Mouse (Mus musculus): ENCODE measurements around the gene Hils1.
"Not testable (repeated sequence)": the region's sequence is repeated elsewhere in the genome, so short reads cannot be mapped to it uniquely, and the experiment has no call there.

The Hils1 gene

GRCm38 (mm10) chr11:94945236-94945635 lies 22.2 kb upstream of the Hils1 start:
- in situ Hi-C loops (cut with MboI; ENCODE audit: low sequenced_read_pairs) = no loop called here

GRCm38 (mm10) chr11:94952169-94952568 lies 15.2 kb upstream of the Hils1 start:
- in situ Hi-C loops (cut with MboI; ENCODE audit: low sequenced_read_pairs) = no loop called here

DNA sequence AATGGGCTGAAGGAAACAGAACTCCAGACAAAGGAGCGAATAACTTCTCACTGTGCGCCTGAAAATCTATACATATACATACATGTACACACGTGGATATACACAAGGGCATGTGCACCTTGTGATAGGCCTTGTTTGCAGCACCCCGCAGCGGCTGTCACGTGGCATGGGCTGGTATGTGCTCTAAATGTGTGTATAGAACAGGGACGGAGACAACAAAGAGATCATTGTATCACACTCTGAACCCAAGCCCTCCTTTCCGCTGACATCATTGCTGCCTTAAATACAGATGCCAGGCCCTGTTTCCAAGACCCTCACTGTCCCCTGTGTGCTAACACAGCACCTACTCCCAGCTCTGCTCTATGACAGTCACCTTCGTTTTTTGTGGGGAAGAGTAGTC lies 12.3 kb upstream of the Hils1 start:
- in situ Hi-C loops (cut with MboI; ENCODE audit: low sequenced_read_pairs) = no loop called here

GRCm38 (mm10) chr11:94957693-94958064 lies 9.7 kb upstream of the Hils1 start:
- in situ Hi-C loops (cut with MboI; ENCODE audit: low sequenced_read_pairs) = no loop called here

DNA sequence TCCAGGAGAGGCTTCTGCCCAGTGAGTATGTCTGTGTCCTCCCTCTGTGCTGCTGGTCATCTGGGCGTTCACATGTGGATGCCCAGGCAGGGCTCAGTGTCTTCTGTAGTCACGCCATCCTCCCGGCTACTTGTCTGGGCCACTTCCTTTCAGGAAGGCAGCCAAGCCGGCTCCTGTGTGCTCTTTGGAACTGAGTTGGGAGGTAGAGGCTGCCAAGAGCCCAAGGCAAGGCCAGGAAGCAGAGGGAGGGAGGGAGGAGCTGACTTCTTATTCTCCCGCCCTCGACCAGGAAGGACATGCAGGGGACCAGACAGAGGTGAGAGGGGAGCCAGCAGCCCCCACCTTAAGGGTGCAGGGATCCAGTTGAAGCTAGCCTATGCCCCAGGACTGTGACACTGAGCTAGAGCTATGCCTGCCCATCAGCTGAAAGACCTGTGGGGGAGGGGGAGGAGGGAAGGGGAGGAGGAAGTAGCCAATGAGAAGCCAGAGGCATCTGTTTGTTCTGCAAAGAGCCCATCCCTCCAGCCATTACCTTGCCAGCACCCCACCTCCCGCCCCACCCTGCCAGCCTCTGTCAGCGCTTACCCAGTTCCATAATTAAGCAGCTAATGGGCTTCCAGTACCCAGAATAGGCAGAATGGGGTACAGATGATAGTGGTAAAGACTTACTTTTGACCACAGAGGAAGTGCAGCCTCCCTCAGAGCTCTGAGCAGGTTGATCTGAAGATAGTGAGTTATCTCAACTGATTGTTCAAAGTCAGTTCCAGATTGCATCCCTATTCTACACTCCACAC lies 9.1 kb upstream of the Hils1 start:
- in situ Hi-C loops (cut with MboI; ENCODE audit: low sequenced_read_pairs) = no loop called here

GRCm38 (mm10) chr11:94962534-94963101 lies 4.8 kb upstream of the Hils1 start:
- in situ Hi-C loops (cut with MboI; ENCODE audit: low sequenced_read_pairs) = no loop called here

GRCm38 (mm10) chr11:94968187-94968586 lies 794 bp downstream of the Hils1 start:
- in situ Hi-C loops (cut with MboI; ENCODE audit: low sequenced_read_pairs) = no loop called here

DNA sequence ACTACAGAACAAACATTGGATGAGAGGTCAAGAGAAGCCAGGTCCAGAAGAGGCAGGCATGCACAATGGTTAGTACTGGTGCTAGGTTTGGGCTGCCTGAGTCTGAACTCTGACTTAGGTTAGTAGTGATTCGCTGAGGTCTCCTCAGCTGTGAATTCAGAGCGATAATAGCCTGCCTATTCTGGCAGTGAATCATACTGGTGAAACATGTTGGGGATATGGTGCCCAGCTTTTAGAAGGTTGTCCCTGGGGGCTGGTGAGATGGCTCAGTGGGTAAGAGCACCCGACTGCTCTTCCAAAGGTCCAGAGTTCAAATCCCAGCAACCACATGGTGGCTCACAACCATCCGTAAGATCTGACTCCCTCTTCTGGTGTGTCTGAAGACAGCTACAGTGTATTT lies 2.3 kb downstream of the Hils1 start:
- in situ Hi-C loops (cut with MboI; ENCODE audit: low sequenced_read_pairs) = not testable (repeated sequence)

- in situ Hi-C loops (cut with MboI; ENCODE audit: low sequenced_read_pairs) = no loop called here
These were observed 3.0 kb downstream of the Hils1 start for GRCm38 (mm10) chr11:94970210-94970943.

- in situ Hi-C loops (cut with MboI; ENCODE audit: low sequenced_read_pairs) = no loop called here
These were observed 4.7 kb downstream of the Hils1 start for GRCm38 (mm10) chr11:94971895-94972615.

GRCm38 (mm10) chr11:94972887-94973286 lies 5.5 kb downstream of the Hils1 start:
- in situ Hi-C loops (cut with MboI; ENCODE audit: low sequenced_read_pairs) = no loop called here

DNA sequence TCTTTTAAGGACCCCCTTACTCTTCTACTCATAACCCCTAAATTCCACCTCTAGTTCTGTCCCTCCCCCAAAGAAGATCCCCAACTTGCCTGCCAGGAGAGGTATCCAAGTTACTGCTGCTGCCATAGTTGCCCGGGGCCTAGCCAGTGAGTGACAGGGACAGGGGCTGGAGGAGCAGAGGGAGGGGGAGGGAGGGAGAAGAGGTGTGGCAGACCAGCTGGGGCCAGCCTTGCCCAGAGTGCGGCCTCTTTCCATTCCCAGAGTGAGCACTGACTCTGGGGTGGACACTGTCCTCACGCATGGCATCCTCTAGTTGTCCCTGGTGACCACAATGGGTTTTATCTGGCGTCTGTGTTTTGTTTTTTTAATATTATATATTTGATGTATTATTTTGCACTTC lies 5.9 kb downstream of the Hils1 start:
- in situ Hi-C loops (cut with MboI; ENCODE audit: low sequenced_read_pairs) = no loop called here

DNA sequence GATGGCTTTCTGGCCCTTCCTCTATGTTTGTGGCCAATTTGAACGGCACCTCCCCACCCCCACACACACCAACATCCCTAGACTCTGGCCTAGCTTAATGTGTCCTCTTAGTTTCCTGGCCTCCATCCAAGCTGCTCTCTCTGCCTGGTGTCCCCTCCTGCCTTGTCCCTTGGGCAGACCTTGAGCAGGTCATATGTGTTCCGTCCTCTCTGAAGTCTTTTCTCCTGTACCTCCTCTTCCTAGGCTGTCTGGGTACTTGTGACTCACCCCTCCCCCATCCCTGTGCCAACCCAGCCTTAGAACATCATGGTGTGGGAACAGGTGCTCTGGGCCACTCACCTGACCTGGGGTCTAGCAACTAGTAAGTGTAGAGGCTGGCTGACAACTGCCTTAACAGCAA lies 7.6 kb downstream of the Hils1 start:
- in situ Hi-C loops (cut with MboI; ENCODE audit: low sequenced_read_pairs) = no loop called here

DNA sequence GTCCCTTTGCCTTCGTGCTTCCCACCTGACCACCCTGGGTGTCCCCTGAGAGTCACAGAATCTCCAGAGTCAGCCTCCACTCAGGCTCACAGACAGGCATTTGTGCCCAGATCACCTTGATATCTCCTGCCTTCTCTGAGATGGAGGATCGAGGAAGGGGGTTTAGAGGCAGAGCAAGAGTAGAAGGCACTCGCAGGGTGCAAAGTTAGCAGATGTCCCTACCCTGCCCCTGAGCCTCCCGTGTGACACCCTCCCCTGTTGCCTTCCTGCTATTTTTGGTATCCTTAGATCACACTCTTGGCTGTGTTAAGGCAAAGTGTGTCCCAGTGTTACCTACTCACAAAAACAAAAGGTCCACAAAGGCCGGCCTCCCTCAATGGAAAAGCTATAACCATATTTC lies 8.8 kb downstream of the Hils1 start, which contains the start of gene Sgca:
Gene Sgca (minus strand): TSS at position 129 of the 400 bp plus-strand sequence.
- in situ Hi-C loops (cut with MboI; ENCODE audit: low sequenced_read_pairs) = no loop called here

GRCm38 (mm10) chr11:94978178-94978915 lies 11.0 kb downstream of the Hils1 start:
- in situ Hi-C loops (cut with MboI; ENCODE audit: low sequenced_read_pairs) = no loop called here

GRCm38 (mm10) chr11:94978947-94979346 lies 11.6 kb downstream of the Hils1 start:
- in situ Hi-C loops (cut with MboI; ENCODE audit: low sequenced_read_pairs) = no loop called here

DNA sequence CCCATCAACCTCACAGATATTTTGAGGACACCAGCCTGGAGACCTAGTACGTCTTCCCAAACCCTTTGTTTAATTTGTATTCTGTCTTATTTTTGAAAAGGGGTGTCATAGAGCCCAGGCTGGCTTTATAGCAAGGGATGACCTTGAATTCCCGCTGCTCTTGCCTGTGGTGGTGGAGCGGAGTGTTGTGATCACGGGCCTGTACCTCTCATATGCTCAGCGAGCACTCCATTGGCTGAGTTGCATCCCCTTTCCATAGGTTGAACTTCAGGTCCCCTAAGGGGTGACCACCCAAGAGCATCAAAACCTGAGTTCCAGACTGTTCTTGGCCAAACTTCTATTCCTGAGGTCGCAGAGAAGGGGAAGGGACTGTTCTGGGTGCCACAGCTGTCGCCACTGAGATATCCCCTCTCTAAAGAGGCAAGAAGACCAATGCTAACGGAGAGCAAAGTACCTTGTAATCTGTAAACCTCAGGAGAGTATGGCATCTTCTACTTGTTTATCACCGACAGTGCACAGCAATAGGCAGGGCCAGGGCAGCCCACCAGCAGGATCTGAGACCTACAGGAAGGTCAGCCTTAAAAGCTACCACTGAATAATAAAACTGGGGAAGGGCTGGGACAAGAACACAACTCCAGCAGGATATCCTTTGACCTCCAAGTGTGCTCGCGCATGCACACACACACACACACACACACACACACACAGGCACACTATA lies 12.2 kb downstream of the Hils1 start:
- in situ Hi-C loops (cut with MboI; ENCODE audit: low sequenced_read_pairs) = no loop called here

- in situ Hi-C loops (cut with MboI; ENCODE audit: low sequenced_read_pairs) = no loop called here
These were observed 17.7 kb downstream of the Hils1 start for GRCm38 (mm10) chr11:94985140-94985539.

DNA sequence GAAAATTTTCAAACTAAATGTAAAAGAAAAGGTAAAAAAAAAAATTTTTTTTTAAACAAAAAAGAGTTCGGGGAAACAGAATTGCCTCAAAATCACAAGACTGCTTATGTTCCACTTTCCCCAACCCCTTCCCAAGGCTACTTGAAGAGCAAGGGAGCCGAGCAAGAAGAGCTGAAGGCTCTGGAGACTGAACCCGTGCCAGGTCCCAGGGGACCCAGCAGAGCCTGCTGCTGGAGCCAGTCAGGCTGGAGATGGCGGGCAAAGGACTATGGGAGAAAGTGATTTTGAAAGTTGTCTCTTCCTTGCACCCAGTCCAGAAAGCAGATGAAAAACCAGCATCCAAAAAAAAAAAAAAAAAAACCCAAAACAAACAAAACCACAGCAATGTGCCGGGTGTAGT lies 18.4 kb downstream of the Hils1 start:
- in situ Hi-C loops (cut with MboI; ENCODE audit: low sequenced_read_pairs) = no loop called here

- in situ Hi-C loops (cut with MboI; ENCODE audit: low sequenced_read_pairs) = no loop called here
These were observed 19.0 kb downstream of the Hils1 start for GRCm38 (mm10) chr11:94986435-94986834.
